Mouse (Mus musculus) spleen, adult 2 months (tissue): ENCODE data around the gene Slc22a20.

Source experiments
- CTCF ChIP-seq: fragments of 200-500 bp; IDR thresholded peaks from 2 replicates; pipeline ENCODE4 v1.5.1; 2011; ENCODE audit warnings: mild to moderate bottlenecking, inconsistent platforms; ENCODE audit not compliant: insufficient read depth, insufficient read length, insufficient replicate concordance; ENCODE audit errors: extremely low read depth
- POLR2A ChIP-seq: fragments of 200-500 bp; IDR thresholded peaks from 2 replicates; pipeline ENCODE4 v1.6.1; 2011; ENCODE audit warnings: low read depth, low read length, inconsistent platforms

GRCm38 (mm10) chr19:5937836-5938406 lies 48.0 kb downstream of the Slc22a20 start:
- TF ChIP-seq POLR2A (no peak), CTCF (no peak)
